Mouse (Mus musculus) myocyte (in vitro differentiated cells): ENCODE data around the gene Cebpb. TPM values are rescaled to one million over a fixed set of nuclear protein-coding genes. Genes with fewer than 3 reads are reported as not detected.

Experiments
- H3K27me3 ChIP-seq: one replicate; pipeline ENCODE4 v1.6.1; 2011; ENCODE audit not compliant: control insufficient read depth, insufficient read depth, insufficient read length
- H3K36me3 ChIP-seq: one replicate; pipeline ENCODE4 v1.6.1; 2011; ENCODE audit not compliant: control insufficient read depth, insufficient read depth
- H3K4me2 ChIP-seq: one replicate; pipeline ENCODE4 v1.6.1; 2011; ENCODE audit warnings: low read depth, control low read depth
- H3K4me3 ChIP-seq: one replicate; pipeline ENCODE4 v1.5.1; 2011; ENCODE audit warnings: mild to moderate bottlenecking, control low read depth, moderate library complexity
- H3K79me2 ChIP-seq: one replicate; pipeline ENCODE4 v1.6.1; 2011; ENCODE audit not compliant: control insufficient read depth, insufficient read depth
- H3ac ChIP-seq: one replicate; pipeline ENCODE4 v1.6.1; 2011; ENCODE audit not compliant: control insufficient read depth, insufficient read length
- CEBPB ChIP-seq: IDR thresholded peaks from 2 replicates; pipeline ENCODE4 v1.6.1; 2011; ENCODE audit warnings: mild to moderate bottlenecking, moderate library complexity; ENCODE audit not compliant: poor library complexity, insufficient read depth, severe bottlenecking
- E2F4 ChIP-seq: IDR thresholded peaks from one replicate; pipeline ENCODE4 v1.6.1; 2011; ENCODE audit warnings: mild to moderate bottlenecking, control low read depth, moderate library complexity; ENCODE audit not compliant: insufficient read depth
- MAX ChIP-seq: IDR thresholded peaks from one replicate; pipeline ENCODE4 v1.6.1; 2011; ENCODE audit warnings: low read depth, mild to moderate bottlenecking, control low read depth
- MYOD1 ChIP-seq, 3 experiments: IDR thresholded peaks; one replicate each; pipeline ENCODE4 v1.6.1; 2011; ENCODE audit warnings: control low read depth in 2 of 3, low read depth in 2 of 3, mild to moderate bottlenecking in 2 of 3, moderate library complexity in 1 of 3; ENCODE audit not compliant: insufficient read length in 2 of 3, control insufficient read depth in 1 of 3
- MYOG ChIP-seq, 3 experiments: IDR thresholded peaks; one replicate each; pipeline ENCODE4 v1.6.1; 2011; ENCODE audit warnings: control low read depth in 2 of 3, low read depth in 2 of 3, mild to moderate bottlenecking in 2 of 3; ENCODE audit not compliant: insufficient read length in 2 of 3, control insufficient read depth in 1 of 3, insufficient read depth in 1 of 3
- POLR2A ChIP-seq: IDR thresholded peaks from one replicate; pipeline ENCODE4 v1.6.1; 2011; ENCODE audit warnings: low read depth, mild to moderate bottlenecking, control low read depth, moderate library complexity; ENCODE audit not compliant: insufficient read length
- POLR2AphosphoS2 ChIP-seq: IDR thresholded peaks from one replicate; pipeline ENCODE4 v1.6.1; 2011; ENCODE audit warnings: low read depth, control low read depth; ENCODE audit not compliant: insufficient read length
- REST ChIP-seq: IDR thresholded peaks from one replicate; pipeline ENCODE4 v1.6.1; 2011; ENCODE audit warnings: mild to moderate bottlenecking, control low read depth, moderate library complexity; ENCODE audit not compliant: insufficient read depth, insufficient read length
- SRF ChIP-seq: IDR thresholded peaks from one replicate; pipeline ENCODE4 v1.6.1; 2011; ENCODE audit warnings: low read depth; ENCODE audit not compliant: control insufficient read depth, insufficient read length
- TCF12 ChIP-seq: IDR thresholded peaks from one replicate; pipeline ENCODE4 v1.6.1; 2011; ENCODE audit warnings: mild to moderate bottlenecking, control low read depth; ENCODE audit not compliant: poor library complexity, insufficient read depth, severe bottlenecking
- TCF3 ChIP-seq: IDR thresholded peaks from one replicate; pipeline ENCODE4 v1.6.1; 2011; ENCODE audit warnings: low read depth, control low read depth; ENCODE audit not compliant: insufficient read length
- USF1 ChIP-seq: IDR thresholded peaks from one replicate; pipeline ENCODE4 v1.6.1; 2011; ENCODE audit warnings: low read depth, mild to moderate bottlenecking, control low read depth, moderate library complexity
- polyA plus RNA-seq: library from polyadenylated mRNA; unstranded; fragments of >200 nt; fragmentation: generic; extraction: Trizol; gene quantifications from one replicate; pipeline ENCODE4 v1.2.1, GENCODE M21; 2012; ENCODE audit warnings: missing spikeins

Cebpb gene
- polyA plus RNA-seq, 1 experiment: 74.7 TPM

- no peak overlapping the region for H3ac ChIP-seq
- H3K79me2 ChIP-seq: no peaks in the 10 kb centered on the region
- TF ChIP-seq TCF3: no peak
- no peak for TF ChIP-seq POLR2A
- no peak for TF ChIP-seq USF1
- no peak for TF ChIP-seq MAX
- TF ChIP-seq MYOD1 (IDR thresholded peaks at IDR 0.05; ENCODE audit: control insufficient read depth in 1 of 3, insufficient read length in 2 of 3, low read depth in 2 of 3): no peak
- no peak for TF ChIP-seq TCF12
- TF ChIP-seq SRF: no peak
- TF ChIP-seq CEBPB: no peak
- no peak for TF ChIP-seq REST
- TF ChIP-seq MYOG (IDR thresholded peaks at IDR 0.05; ENCODE audit: control insufficient read depth in 1 of 3, insufficient read depth in 1 of 3, insufficient read length in 2 of 3, low read depth in 2 of 3): no peak
- TF ChIP-seq POLR2AphosphoS2: no peak
- TF ChIP-seq E2F4: no peak
- H3K4me2 ChIP-seq: no peak overlapping the region
- H3K36me3 ChIP-seq: no peaks in the 10 kb centered on the region
- H3K4me3 ChIP-seq: no peak overlapping the region
- H3K27me3 ChIP-seq: no peaks in the 10 kb centered on the region
These were observed 22.6 kb upstream of the Cebpb start for GRCm38 (mm10) chr2:167665972-167666713.

GRCm38 (mm10) chr2:167668426-167668825, 20.3 kb upstream of the Cebpb start:
- TF ChIP-seq SRF: no peak
- TF ChIP-seq E2F4: no peak
- TF ChIP-seq POLR2A: no peak
- TF ChIP-seq REST: no peak
- no peak for TF ChIP-seq USF1
- TF ChIP-seq TCF12: no peak
- TF ChIP-seq POLR2AphosphoS2: no peak
- no peak for TF ChIP-seq MYOG (IDR thresholded peaks at IDR 0.05; ENCODE audit: control insufficient read depth in 1 of 3, insufficient read depth in 1 of 3, insufficient read length in 2 of 3, low read depth in 2 of 3)
- TF ChIP-seq TCF3: no peak
- no peak for TF ChIP-seq MAX
- no peak for TF ChIP-seq CEBPB
- TF ChIP-seq MYOD1 (IDR thresholded peaks at IDR 0.05; ENCODE audit: control insufficient read depth in 1 of 3, insufficient read length in 2 of 3, low read depth in 2 of 3): no peak
- Histone ChIP-seq H3ac (no peak overlapping the region), H3K36me3 (no peaks in the 10 kb centered on the region), H3K79me2 (no peaks in the 10 kb centered on the region), H3K4me3 (no peak overlapping the region), H3K4me2 (no peak overlapping the region), H3K27me3 (no peaks in the 10 kb centered on the region)

- no peak overlapping the region for H3K4me2 ChIP-seq
- no peaks in the 10 kb centered on the region for H3K79me2 ChIP-seq
- H3ac ChIP-seq: no peak overlapping the region
- H3K36me3 ChIP-seq: no peaks in the 10 kb centered on the region
- H3K27me3 ChIP-seq: no peaks in the 10 kb centered on the region
- TF ChIP-seq E2F4 (no peak), MYOD1 (IDR thresholded peaks at IDR 0.05; ENCODE audit: control insufficient read depth in 1 of 3, insufficient read length in 2 of 3, low read depth in 2 of 3) (no peak), MAX (no peak), POLR2AphosphoS2 (no peak), SRF (no peak), TCF12 (no peak), TCF3 (no peak), POLR2A (no peak), REST (no peak), MYOG (IDR thresholded peaks at IDR 0.05; ENCODE audit: control insufficient read depth in 1 of 3, insufficient read depth in 1 of 3, insufficient read length in 2 of 3, low read depth in 2 of 3) (no peak), USF1 (no peak), CEBPB (no peak)
- no peak overlapping the region for H3K4me3 ChIP-seq
These were observed 19.3 kb upstream of the Cebpb start for GRCm38 (mm10) chr2:167669398-167669797.

GRCm38 (mm10) chr2:167671101-167671633, 17.5 kb upstream of the Cebpb start:
- H3K4me2 ChIP-seq: peak overlapping the region; percentile 46
- H3K27me3 ChIP-seq: no peaks in the 10 kb centered on the region

More at GRCm38 (mm10) chr2:167671101-167671633, 17.5 kb upstream of the Cebpb start:
- TF ChIP-seq MAX (no peak), TCF12 (no peak), REST (no peak), E2F4 (no peak), USF1 (no peak), MYOG (IDR thresholded peaks at IDR 0.05; ENCODE audit: control insufficient read depth in 1 of 3, insufficient read depth in 1 of 3, insufficient read length in 2 of 3, low read depth in 2 of 3) (peak in 1 of 3 experiments; percentile 40), CEBPB (no peak), MYOD1 (IDR thresholded peaks at IDR 0.05; ENCODE audit: control insufficient read depth in 1 of 3, insufficient read length in 2 of 3, low read depth in 2 of 3) (peak in 1 of 3 experiments; percentile 22), POLR2A (no peak), SRF (no peak), TCF3 (no peak), POLR2AphosphoS2 (no peak)
- no peak overlapping the region for H3K4me3 ChIP-seq
- no peak overlapping the region for H3ac ChIP-seq
- H3K36me3 ChIP-seq: no peaks in the 10 kb centered on the region
- H3K79me2 ChIP-seq: no peaks in the 10 kb centered on the region
